Mouse (Mus musculus) small intestine, adult 2 months (tissue): Measurements from ENCODE around the gene Fndc3b. TPM values are rescaled to one million over a fixed set of nuclear protein-coding genes. Genes with fewer than 3 reads are reported as not detected.
"Not testable (repeated sequence)": the region's sequence is repeated elsewhere in the genome, so short reads cannot be mapped to it uniquely, and the experiment has no call there.

Experiments used
- H3K27ac ChIP-seq: fragments of 200-500 bp; 2 replicates; pipeline ENCODE4 v1.5.1; 2012; ENCODE audit warnings: low read depth, low read length, control low read depth, inconsistent platforms; ENCODE audit not compliant: insufficient read depth
- H3K27me3 ChIP-seq: fragments of 200-500 bp; 2 replicates; pipeline ENCODE4 v1.6.1; 2012; ENCODE audit warnings: mild to moderate bottlenecking, moderate library complexity, low read length, inconsistent platforms; ENCODE audit not compliant: control insufficient read depth, insufficient read depth
- H3K36me3 ChIP-seq: fragments of 200-500 bp; 2 replicates; pipeline ENCODE4 v1.6.1; 2012; ENCODE audit warnings: mild to moderate bottlenecking, low read length, control low read depth, inconsistent platforms; ENCODE audit not compliant: control insufficient read depth, insufficient read depth
- H3K4me1 ChIP-seq: fragments of 200-500 bp; 2 replicates; pipeline ENCODE4 v1.6.1; 2012; ENCODE audit warnings: low read length, inconsistent platforms, mixed read lengths; ENCODE audit not compliant: control insufficient read depth, insufficient read depth, insufficient read length
- H3K4me3 ChIP-seq: fragments of 200-500 bp; 2 replicates; pipeline ENCODE4 v1.5.1; 2012; ENCODE audit warnings: low read depth, mild to moderate bottlenecking, control low read depth, inconsistent platforms, low read length, moderate library complexity
- CTCF ChIP-seq: fragments of 200-500 bp; IDR thresholded peaks from 2 replicates; pipeline ENCODE4 v1.5.1; 2012; ENCODE audit warnings: low read depth, mild to moderate bottlenecking, control low read depth, inconsistent platforms, low read length, moderate library complexity, mixed read lengths; ENCODE audit not compliant: insufficient replicate concordance, insufficient read length; ENCODE audit errors: extremely low read depth
- POLR2A ChIP-seq: fragments of 200-500 bp; IDR thresholded peaks from 2 replicates; pipeline ENCODE4 v1.6.1; 2012; ENCODE audit warnings: low read depth, mild to moderate bottlenecking, control low read depth, inconsistent platforms, low read length, moderate library complexity
- WGBS: fragments of 180-500 bp; shearing (Covaris S2); methylation state at CpG from one replicate; pipeline ENCODE4 v1.1.7; 2018; 5-methylcytosine and 5-hydroxymethylcytosine counted together
- polyA plus RNA-seq: library from polyadenylated mRNA; depleted of rRNA; stranded (reverse); fragments of >200 nt; gene quantifications from 2 replicates; pipeline ENCODE4 v1.2.3, GENCODE M21; 2012

Fndc3b gene
- polyA plus RNA-seq, 1 experiment: 6.2 TPM

DNA sequence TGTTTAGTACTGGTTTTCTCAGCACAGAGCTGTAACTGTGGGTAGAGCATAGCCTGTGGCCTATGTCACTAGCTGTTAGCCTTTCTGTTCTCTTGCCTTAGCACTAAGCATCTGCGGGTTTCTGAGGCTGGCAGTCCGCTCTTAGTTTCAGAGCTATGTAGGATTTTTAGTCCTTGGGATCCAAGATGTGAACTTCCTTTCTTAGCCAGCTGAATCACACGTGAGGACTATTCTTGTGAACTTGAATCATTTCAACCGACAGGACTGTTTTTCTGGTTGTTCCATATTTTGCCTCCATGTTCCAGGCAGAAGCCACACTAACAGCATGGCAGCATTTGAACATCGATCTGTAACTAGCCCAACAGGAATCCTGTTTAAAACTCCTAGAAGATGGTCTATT lies 229.4 kb downstream of the Fndc3b start:
- Histone ChIP-seq H3K27ac (no peak overlapping the region), H3K4me3 (no peak overlapping the region)
- 94% methylated on average over 5 of the region's 5 CpGs for WGBS

DNA sequence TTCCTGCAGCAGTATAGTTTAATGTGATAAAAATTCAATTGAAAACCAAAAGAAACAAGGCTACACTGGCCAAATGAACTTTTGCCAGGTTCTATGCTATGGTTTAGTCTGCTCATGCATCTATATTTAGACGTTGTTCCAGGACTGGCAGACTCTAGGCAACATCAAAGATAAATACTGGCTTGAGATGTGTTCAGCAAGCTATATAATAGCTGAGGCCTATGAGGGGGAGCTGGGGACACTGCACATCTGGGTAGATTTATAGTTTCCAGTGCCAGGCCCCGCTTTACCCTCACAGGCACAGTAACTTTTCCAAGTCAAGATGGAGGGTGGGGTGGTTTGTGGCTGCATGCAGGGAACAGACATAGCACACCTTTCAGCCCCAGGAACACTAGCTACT lies 231.7 kb downstream of the Fndc3b start:
- 86% methylated on average over 2 of the region's 2 CpGs for WGBS
- no peak overlapping the region for H3K4me3 ChIP-seq

More for the DNA sequence above, 229.4 kb downstream of the Fndc3b start:
- Histone ChIP-seq H3K36me3 (peaks cover 5% of the 10 kb centered on the region; the same call in 1 of the 2 replicates), H3K4me1 (no peaks in the 10 kb centered on the region), H3K27me3 (no peaks in the 10 kb centered on the region)
- TF ChIP-seq POLR2A (no peak), CTCF (no peak)

GRCm38 (mm10) chr3:27478563-27479156 lies 232.4 kb downstream of the Fndc3b start:
- TF ChIP-seq POLR2A (no peak), CTCF (no peak)
- WGBS: 84% methylated on average over 16 of the region's 16 CpGs
- Histone ChIP-seq H3K27me3 (no peaks in the 10 kb centered on the region), H3K27ac (no peak overlapping the region), H3K4me1 (no peaks in the 10 kb centered on the region), H3K4me3 (no peak overlapping the region), H3K36me3 (peaks cover 6% of the 10 kb centered on the region; the same call in 1 of the 2 replicates)

More for the DNA sequence above, 231.7 kb downstream of the Fndc3b start:
- Histone ChIP-seq H3K4me1 (no peaks in the 10 kb centered on the region), H3K36me3 (peaks cover 1% of the 10 kb centered on the region; the same call in 1 of the 2 replicates), H3K27ac (no peak overlapping the region), H3K27me3 (no peaks in the 10 kb centered on the region)
- TF ChIP-seq CTCF: no peak
- no peak for TF ChIP-seq POLR2A

- not testable (repeated sequence) for H3K27me3 ChIP-seq, H3K27ac ChIP-seq, H3K4me3 ChIP-seq, H3K4me1 ChIP-seq, H3K36me3 ChIP-seq
- 92% methylated on average over 3 of the region's 3 CpGs for WGBS
Observed at GRCm38 (mm10) chr3:27477749-27478148, 233.4 kb downstream of the Fndc3b start.

- no peak for TF ChIP-seq CTCF
- TF ChIP-seq POLR2A: no peak
- H3K27me3 ChIP-seq: no peaks in the 10 kb centered on the region
- WGBS: 91% methylated on average over 7 of the region's 7 CpGs
- H3K36me3 ChIP-seq: peaks cover 6% of the 10 kb centered on the region; the same call in 1 of the 2 replicates
- no peak overlapping the region for H3K4me3 ChIP-seq
- no peaks in the 10 kb centered on the region for H3K4me1 ChIP-seq
- H3K27ac ChIP-seq: no peak overlapping the region
Observed at GRCm38 (mm10) chr3:27475899-27476298, 235.2 kb downstream of the Fndc3b start.

- WGBS: 90% methylated on average over 14 of the region's 14 CpGs
- Histone ChIP-seq H3K27me3 (no peaks in the 10 kb centered on the region), H3K4me1 (0 out of 2 replicates have a peak, but pooled peaks cover 4% of the 10 kb centered on the region)
Observed at GRCm38 (mm10) chr3:27473801-27474599, 237.1 kb downstream of the Fndc3b start.

DNA sequence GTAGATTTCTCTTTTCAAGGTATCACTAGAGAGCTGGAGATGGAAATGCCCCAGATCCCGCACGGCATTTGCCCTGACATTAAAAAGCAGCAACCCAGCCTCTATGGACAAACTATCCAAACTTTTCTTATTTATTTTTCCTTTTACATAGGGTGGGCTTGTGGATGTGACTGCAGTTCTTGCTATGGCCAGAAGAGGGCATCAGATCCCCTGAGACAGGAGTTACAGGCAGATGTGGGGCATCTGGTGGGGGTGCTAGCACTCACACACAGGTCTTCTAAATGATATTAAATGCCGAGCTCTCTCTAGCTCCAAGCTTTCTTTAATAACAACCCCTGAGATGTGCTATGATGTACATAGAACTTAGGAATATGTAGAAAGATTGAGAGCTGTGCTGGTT lies 238.3 kb downstream of the Fndc3b start:
- Histone ChIP-seq H3K27me3 (no peaks in the 10 kb centered on the region), H3K4me1 (0 out of 2 replicates have a peak, but pooled peaks cover 4% of the 10 kb centered on the region), H3K27ac (no peak overlapping the region), H3K36me3 (peaks cover 13% of the 10 kb centered on the region; the same call in 1 of the 2 replicates), H3K4me3 (no peak overlapping the region)
- TF ChIP-seq POLR2A (no peak), CTCF (peak; percentile 30; the same call in 1 of the 2 replicates)
- WGBS: 97% methylated on average over 3 of the region's 3 CpGs

More at GRCm38 (mm10) chr3:27473801-27474599, 237.1 kb downstream of the Fndc3b start:
- TF ChIP-seq CTCF: no peak
- no peak for TF ChIP-seq POLR2A
- no peak overlapping the region for H3K27ac ChIP-seq
- peaks cover 7% of the 10 kb centered on the region; the same call in 1 of the 2 replicates for H3K36me3 ChIP-seq
- no peak overlapping the region for H3K4me3 ChIP-seq
